Mouse (Mus musculus): ENCODE results near the gene Mrps27. TPM values are rescaled to one million over a fixed set of nuclear protein-coding genes. Genes with fewer than 3 reads are reported as not detected.

Gene Mrps27
- total RNA-seq, 2 experiments from 2014 or later: 20.1 to 30.7 TPM

GRCm38 (mm10) chr13:99386341-99386740, 41.8 kb downstream of the Mrps27 start:
- ATAC-seq (replicated peaks; ENCODE audit: poor library complexity): no peak

GRCm38 (mm10) chr13:99387901-99388811, 43.6 kb downstream of the Mrps27 start:
- ATAC-seq (replicated peaks; ENCODE audit: poor library complexity): peak; percentile 40

GRCm38 (mm10) chr13:99391417-99391816, 46.8 kb downstream of the Mrps27 start:
- ATAC-seq (replicated peaks; ENCODE audit: poor library complexity): no peak

GRCm38 (mm10) chr13:99393128-99393527, 48.5 kb downstream of the Mrps27 start:
- ATAC-seq (replicated peaks; ENCODE audit: poor library complexity): peak; percentile 88

- ATAC-seq (replicated peaks; ENCODE audit: poor library complexity): no peak
These were observed 50.1 kb downstream of the Mrps27 start for GRCm38 (mm10) chr13:99394694-99395093.

- no peak for ATAC-seq (replicated peaks; ENCODE audit: poor library complexity)
These were observed 50.9 kb downstream of the Mrps27 start for GRCm38 (mm10) chr13:99395531-99395930.

GRCm38 (mm10) chr13:99397228-99397627, 52.6 kb downstream of the Mrps27 start:
- ATAC-seq (replicated peaks; ENCODE audit: poor library complexity): no peak

GRCm38 (mm10) chr13:99398149-99398701, 53.6 kb downstream of the Mrps27 start:
- no peak for ATAC-seq (replicated peaks; ENCODE audit: poor library complexity)

- ATAC-seq (replicated peaks; ENCODE audit: poor library complexity): no peak
These were observed 54.8 kb downstream of the Mrps27 start for GRCm38 (mm10) chr13:99399373-99399772.

- ATAC-seq (replicated peaks; ENCODE audit: poor library complexity): no peak
These were observed 64.6 kb downstream of the Mrps27 start for GRCm38 (mm10) chr13:99409216-99409615.

- no peak for ATAC-seq (replicated peaks; ENCODE audit: poor library complexity)
These were observed 66.3 kb downstream of the Mrps27 start for GRCm38 (mm10) chr13:99410611-99411515.

- no peak for ATAC-seq (replicated peaks; ENCODE audit: poor library complexity)
These were observed 67.2 kb downstream of the Mrps27 start for GRCm38 (mm10) chr13:99411761-99412160.

- ATAC-seq (replicated peaks; ENCODE audit: poor library complexity): peak; percentile 84
These were observed 68.0 kb downstream of the Mrps27 start for GRCm38 (mm10) chr13:99412477-99413080.

GRCm38 (mm10) chr13:99413481-99414351, 69.1 kb downstream of the Mrps27 start:
- ATAC-seq (replicated peaks; ENCODE audit: poor library complexity): no peak

- no peak for ATAC-seq (replicated peaks; ENCODE audit: poor library complexity)
These were observed 69.8 kb downstream of the Mrps27 start for GRCm38 (mm10) chr13:99414352-99414742.

GRCm38 (mm10) chr13:99416601-99417000, 72.0 kb downstream of the Mrps27 start:
- no peak for ATAC-seq (replicated peaks; ENCODE audit: poor library complexity)

GRCm38 (mm10) chr13:99423581-99423980, 79.0 kb downstream of the Mrps27 start:
- no peak for ATAC-seq (replicated peaks; ENCODE audit: poor library complexity)

- peak; percentile 58 for ATAC-seq (replicated peaks; ENCODE audit: poor library complexity)
These were observed 88.8 kb downstream of the Mrps27 start for GRCm38 (mm10) chr13:99433068-99434008.

- ATAC-seq (replicated peaks; ENCODE audit: poor library complexity): no peak
These were observed 89.9 kb downstream of the Mrps27 start for GRCm38 (mm10) chr13:99434494-99434893.
